Mouse (Mus musculus) layer of hippocampus, adult 2 months (tissue): Measurements from ENCODE around the gene Gm5134. TPM values are rescaled to one million over a fixed set of nuclear protein-coding genes. Genes with fewer than 3 reads are reported as not detected.
"Not testable (repeated sequence)": the region's sequence is repeated elsewhere in the genome, so short reads cannot be mapped to it uniquely, and the experiment has no call there.

Experiments
- DNase-seq, 2 experiments: peaks; one replicate each; pipeline ENCODE4 v3.0.0; 2022; ENCODE audit warnings: low spot score in 2 of 2
- H3K27ac ChIP-seq: fragments of 200-600 bp; 2 replicates; pipeline ENCODE4 v1.8.1; 2022
- H3K4me3 ChIP-seq: fragments of 200-600 bp; 2 replicates; pipeline ENCODE4 v1.8.1; 2022; ENCODE audit warnings: mild to moderate bottlenecking
- CTCF ChIP-seq: fragments of 200-600 bp; conservative IDR thresholded peaks from 2 replicates; pipeline ENCODE4 v1.8.1; 2022; ENCODE audit warnings: antibody characterized with exemption, mild to moderate bottlenecking, moderate library complexity
- total RNA-seq, 2 experiments: library from RNA; stranded (reverse); gene quantifications; 2 replicates each; pipeline ENCODE4 v1.2.3; 2021

Gm5134 gene
- total RNA-seq, 2 experiments from 2014 or later: not detected

DNA sequence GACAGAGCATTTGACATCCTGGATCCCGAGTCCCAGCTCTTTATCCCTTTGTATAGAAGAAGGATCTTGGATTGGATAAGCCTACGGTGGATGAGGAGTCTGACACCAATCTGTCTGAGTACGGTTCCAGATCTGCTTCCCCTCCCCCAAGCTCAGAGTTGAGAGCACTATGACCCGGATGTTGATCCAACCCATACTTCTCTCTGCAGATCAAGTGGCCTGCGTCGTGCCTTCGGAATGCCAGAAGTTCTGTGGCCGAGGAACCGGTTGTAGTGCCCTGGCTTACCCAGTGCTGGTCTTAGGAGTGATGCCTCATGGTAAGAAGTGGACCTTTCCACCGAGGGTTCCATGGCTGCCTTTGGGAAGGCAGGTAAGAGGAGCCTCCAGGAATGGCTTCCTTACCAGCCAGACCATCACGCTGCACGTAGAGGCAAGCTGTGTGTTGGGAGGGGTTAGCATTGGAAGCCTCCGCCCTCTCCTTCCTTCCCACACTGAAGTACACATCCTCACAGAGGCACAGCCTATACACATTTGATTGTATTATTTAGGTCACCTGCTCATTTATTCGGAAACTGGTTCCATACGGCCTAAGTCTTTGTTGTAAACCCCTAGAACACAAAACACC lies 39.4 kb downstream of the Gm5134 start:
- H3K27ac ChIP-seq: peak overlapping the region; percentile 59; the same call in 1 of the 2 replicates
- no peak for TF ChIP-seq CTCF
- DNase-seq: no peak
- no peak overlapping the region for H3K4me3 ChIP-seq

DNA sequence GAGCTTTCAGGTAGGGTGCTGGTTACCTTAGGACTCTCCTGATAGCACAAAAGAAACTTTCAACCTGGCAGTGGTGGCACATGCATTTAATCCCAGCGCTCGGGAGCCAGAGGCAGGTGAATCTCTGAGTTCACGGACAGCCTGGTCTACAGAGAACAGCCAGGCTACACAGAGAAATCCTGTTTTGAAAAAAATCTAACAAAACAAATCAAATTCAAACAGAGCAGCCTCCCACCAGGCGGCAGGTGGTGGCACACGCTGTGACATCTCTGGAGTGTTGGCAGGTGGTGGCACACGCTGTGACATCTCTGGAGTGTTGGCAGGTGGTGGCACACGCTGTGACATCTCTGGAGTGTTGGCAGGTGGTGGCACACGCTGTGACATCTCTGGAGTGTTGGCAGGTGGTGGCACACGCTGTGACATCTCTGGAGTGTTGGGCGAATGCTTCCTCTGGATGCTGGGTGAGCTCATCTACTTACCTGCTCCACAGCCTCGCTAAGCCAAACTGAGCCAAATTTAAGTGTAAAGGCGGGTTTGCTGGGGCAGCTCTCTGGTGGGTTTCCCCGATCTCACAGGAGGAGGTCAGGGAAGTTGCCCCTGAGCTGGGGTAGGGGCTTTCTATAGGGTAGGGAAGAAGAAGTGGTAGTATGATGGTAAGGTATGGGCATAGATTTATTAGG lies 40.4 kb downstream of the Gm5134 start:
- H3K27ac ChIP-seq: peak overlapping the region; percentile 59; the same call in 1 of the 2 replicates
- not testable (repeated sequence) for H3K4me3 ChIP-seq
- DNase-seq: peak; percentile 12 to 41

DNA sequence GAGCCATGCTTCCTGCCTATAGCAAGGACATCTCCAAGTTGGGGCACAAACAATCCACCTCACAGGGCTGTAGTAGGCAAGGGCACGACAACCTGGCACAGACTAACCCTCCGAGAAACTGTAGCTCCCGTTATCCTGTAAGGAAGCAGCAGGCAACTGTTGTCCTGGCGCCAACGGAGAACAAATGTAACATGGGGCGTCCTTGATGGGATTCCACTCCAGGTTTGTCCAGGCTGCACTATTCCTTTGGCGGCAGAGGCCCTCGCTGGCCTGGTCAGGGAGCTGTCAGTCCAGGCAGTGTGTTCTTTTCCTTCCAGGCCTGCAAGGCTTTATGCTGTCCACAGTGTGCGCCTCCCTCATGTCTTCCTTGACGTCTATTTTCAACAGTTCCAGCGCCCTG lies 41.1 kb downstream of the Gm5134 start:
- TF ChIP-seq CTCF: no peak
- no peak for DNase-seq
- no peak overlapping the region; the same call in 1 of the 2 replicates for H3K27ac ChIP-seq
- H3K4me3 ChIP-seq: no peak overlapping the region

DNA sequence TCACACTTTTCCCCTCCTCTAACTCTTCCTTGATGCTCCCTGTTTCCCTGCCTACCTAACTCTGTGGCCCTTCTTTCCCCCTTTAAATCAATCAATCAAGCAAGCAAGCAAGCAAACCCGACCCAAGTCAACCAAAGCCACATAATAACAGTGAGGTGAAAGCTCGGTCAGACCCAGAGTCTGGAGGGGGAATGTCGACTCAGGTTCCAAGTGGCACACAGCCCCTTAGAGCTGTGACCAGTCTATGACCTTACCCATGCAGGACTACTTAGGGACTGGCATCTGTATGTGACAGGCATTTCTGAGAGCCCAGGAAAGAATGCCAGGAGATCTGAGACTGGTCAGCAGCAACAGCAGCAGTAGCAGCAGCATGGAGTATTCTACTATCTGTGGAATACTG lies 42.0 kb downstream of the Gm5134 start:
- no peak overlapping the region for H3K4me3 ChIP-seq
- H3K27ac ChIP-seq: no peak overlapping the region
- DNase-seq: no peak
- no peak for TF ChIP-seq CTCF

DNA sequence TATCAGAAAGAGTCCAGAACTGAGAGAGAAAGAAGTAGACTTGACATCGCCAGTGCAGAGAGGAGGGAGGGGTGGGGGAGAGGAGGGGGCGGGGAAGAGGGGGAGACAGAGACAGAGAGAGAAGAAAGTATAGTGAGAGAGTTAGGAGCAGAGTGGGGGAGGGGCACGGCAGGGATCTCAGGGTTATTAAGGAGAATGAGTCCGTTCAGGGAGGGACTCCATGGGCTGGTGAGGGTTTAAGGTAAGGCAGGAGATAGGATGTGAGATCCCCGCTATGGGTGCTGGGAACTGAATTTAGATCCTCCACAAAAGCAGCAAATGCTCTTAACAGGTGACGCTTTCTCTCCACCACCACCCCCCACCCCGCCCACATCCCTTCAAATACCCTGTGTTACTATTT lies 46.8 kb downstream of the Gm5134 start:
- Histone ChIP-seq H3K27ac (no peak overlapping the region), H3K4me3 (no peak overlapping the region)
- no peak for TF ChIP-seq CTCF
- no peak for DNase-seq

DNA sequence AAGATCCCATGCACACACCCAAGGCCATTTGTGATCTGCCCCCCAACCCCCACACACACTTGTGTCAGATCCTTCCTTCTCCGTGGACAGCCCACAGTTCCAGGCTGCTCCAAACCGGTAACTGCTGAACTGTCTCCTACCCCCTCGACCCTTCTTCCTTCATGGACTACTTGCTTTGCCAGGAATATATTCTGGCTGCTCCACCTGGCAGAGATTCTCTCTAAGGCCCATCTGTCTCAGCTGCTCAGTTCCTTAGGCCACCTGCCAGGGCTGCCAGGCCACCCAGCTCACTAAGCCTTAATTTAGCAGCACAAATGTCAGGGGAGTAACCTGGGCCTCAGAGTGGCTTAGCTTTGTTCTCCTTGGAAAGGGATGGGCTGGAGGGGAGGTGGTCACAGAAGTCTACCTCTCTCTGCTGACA lies 47.8 kb downstream of the Gm5134 start:
- no peak for DNase-seq
- Histone ChIP-seq H3K4me3 (no peak overlapping the region), H3K27ac (no peak overlapping the region)
- TF ChIP-seq CTCF: no peak

DNA sequence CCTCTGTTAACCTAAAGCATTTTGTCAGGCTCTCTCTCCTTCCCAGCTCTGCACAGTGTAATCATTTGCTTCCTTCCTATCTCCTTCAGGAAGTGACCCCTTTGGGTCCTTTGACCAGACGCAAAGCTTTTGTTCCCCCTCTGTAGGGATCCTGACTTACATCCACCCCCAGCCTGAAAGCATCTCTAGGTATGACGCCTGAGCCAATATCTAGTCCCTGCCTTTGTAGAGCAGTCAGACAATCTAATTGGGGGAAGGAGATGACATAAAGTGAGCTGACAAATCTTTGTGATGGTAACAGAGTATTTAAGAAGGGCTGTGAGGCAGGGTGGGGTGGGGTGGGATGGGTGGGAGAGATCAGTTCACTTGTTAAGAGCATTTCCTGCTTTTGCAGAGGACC lies 48.3 kb downstream of the Gm5134 start:
- no peak for TF ChIP-seq CTCF
- Histone ChIP-seq H3K27ac (no peak overlapping the region), H3K4me3 (no peak overlapping the region)
- DNase-seq: no peak

DNA sequence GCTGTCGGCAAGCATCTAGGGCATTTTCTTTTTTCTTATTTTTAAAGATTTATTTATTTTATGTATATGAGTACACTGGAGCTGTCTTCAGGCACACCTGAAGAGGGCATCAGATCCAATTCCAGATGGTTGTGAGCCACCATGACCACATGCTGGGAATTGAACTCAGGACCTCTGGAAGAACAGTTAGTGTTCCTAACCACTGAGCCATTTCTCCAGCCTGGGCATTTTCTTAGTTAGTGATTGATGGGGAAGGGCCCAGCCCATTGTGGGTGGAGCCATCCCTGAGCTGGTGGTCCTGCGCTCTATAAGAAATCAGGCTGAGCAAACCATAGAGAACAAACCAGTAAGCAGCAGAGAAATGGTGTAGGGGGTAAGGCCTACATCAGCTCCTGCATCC lies 48.9 kb downstream of the Gm5134 start:
- Histone ChIP-seq H3K4me3 (no peak overlapping the region), H3K27ac (no peak overlapping the region)
- TF ChIP-seq CTCF: no peak
- no peak for DNase-seq

DNA sequence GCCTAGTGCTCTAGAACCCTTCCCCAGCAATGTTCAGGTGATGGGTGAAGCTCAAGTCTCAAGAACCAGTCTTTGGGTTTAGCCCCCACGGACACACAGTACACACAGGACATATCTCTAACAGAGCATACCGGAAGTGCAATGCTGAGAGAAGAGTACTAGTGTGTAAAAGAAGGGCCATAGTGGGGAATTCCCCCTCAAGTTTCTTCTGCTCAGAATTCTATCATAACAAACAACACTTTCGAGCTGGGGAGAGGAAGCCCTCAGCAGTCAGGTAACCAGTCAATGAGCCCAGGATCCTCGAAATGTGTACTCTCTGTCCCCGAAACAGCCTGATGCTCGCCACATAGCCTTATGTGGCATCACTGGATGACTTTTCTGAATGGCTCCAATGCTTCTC lies 52.1 kb downstream of the Gm5134 start:
- H3K27ac ChIP-seq: no peak overlapping the region
- H3K4me3 ChIP-seq: no peak overlapping the region
- no peak for DNase-seq
- no peak for TF ChIP-seq CTCF

DNA sequence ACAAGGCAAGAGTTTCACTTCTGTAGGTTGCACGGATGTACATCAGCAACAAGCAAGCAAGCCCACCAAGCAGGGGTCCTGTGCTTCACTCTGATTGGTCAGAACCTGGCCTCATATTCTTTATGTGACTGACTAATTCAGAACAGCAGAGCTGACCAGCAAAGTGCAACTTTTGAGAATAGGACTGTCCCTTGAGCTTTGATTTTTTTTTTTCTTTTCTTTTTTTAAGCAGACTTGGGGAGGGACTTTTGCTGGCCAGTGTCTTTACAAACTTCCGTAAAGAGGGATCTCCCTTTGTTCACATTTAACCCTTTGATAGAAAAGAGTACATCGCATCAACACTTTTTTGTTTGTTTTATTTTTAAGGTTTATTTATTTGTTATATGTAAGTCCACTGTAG lies 55.5 kb downstream of the Gm5134 start:
- DNase-seq: no peak
- H3K27ac ChIP-seq: no peak overlapping the region
- H3K4me3 ChIP-seq: no peak overlapping the region
- no peak for TF ChIP-seq CTCF

DNA sequence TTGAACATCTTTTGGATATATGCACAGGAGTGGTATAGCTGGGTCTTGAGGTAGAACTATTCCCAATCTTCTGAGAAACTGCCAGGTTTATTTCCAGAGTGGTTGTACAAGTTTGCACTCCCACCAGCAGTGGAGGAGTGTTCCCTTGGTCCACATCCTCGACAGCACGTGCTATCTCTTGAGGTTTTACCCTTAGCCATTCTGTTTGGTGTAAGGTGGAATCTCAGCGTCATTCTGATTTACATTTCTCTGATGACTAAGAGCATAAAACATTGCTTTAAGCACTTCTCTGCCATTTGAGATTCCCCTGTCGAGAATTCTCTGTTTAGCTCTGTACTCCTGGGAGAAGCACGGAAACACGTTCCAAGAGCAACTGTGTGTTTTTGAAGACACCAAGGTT lies 58.6 kb downstream of the Gm5134 start:
- H3K4me3 ChIP-seq: no peak overlapping the region
- no peak for DNase-seq
- TF ChIP-seq CTCF: no peak
- H3K27ac ChIP-seq: no peak overlapping the region

DNA sequence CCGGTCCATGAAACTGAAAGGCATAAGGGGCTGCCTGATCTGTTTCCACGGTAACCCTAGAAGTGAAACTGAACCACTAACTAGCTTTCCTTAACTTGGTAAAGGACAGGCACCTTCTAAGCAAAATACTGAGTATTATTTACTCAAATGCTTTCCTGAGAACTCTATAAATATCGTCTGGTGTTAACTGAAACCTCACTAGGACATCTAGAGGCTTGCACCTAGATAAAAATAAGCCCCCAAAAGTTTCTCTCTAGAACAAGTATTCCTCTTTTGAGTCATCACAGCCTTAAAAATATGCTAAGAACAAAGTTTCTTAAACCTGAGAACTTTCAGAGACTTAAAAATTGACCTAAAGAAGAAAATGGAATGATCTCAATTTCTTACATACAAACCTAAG lies 62.6 kb downstream of the Gm5134 start:
- no peak overlapping the region for H3K27ac ChIP-seq
- TF ChIP-seq CTCF: no peak
- DNase-seq: no peak
- no peak overlapping the region for H3K4me3 ChIP-seq

DNA sequence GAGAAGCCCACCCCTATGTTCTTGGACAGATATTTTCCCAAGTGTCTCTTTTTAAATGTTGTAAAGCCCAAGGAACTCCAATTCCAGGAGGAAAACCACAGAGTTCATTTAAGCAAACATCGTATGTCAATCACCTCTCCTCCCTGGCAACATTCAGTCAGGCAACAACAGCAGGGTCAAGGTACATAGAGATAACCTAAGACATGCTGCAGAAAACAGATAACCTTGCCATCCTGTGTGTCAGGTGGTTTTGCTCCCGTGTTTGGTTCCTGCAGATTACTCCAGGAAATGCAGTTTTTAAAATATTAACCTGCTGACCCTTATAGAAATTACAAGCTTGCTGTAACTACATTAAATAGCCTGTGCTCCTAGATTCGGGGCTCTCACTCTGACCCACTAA lies 67.4 kb downstream of the Gm5134 start:
- no peak overlapping the region for H3K4me3 ChIP-seq
- no peak for TF ChIP-seq CTCF
- DNase-seq: no peak
- H3K27ac ChIP-seq: no peak overlapping the region

DNA sequence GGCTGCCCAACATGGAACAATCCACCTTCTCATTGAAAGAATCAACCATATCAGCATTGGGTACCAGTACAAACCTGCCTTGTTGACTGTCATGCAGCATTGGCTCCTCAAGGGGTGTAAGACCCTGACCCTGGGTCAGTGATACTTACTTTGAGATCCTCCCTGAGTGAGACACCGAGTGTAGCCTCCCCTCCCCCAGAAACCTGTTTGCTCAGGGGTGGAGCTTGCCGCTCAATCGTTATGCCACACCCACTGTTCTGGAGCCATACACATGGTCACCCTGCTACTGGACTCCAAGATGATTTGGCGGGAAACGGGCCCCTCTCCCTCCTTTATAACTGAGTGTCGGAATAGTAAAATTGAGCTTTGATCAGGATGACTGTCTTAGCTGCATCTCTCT lies 69.6 kb downstream of the Gm5134 start:
- DNase-seq: no peak
- no peak for TF ChIP-seq CTCF

More for the DNA sequence above, 69.6 kb downstream of the Gm5134 start:
- Histone ChIP-seq H3K27ac (no peak overlapping the region), H3K4me3 (no peak overlapping the region)
